Mouse (Mus musculus) fat pad, adult 2 months (tissue): Measurements from ENCODE around the gene Plscr2.

ENCODE experiments used
- DNase-seq: peaks from one replicate; pipeline ENCODE4 v3.0.0-alpha.2; 2011; ENCODE audit warnings: low read depth, low spot score; ENCODE audit errors: extremely low read depth

Plscr2 gene

GRCm38 (mm10) chr9:92337661-92338060 is 62.3 kb downstream of the Plscr2 start:
- DNase-seq, result no peak

- DNase-seq, result no peak
Measured at GRCm38 (mm10) chr9:92338954-92339353, 63.6 kb downstream of the Plscr2 start.
